Mouse (Mus musculus) heart, embryonic 10.5 days (tissue): ENCODE measurements around the gene Gli3. TPM values are rescaled to one million over a fixed set of nuclear protein-coding genes. Genes with fewer than 3 reads are reported as not detected.

Source experiments
- DNase-seq: peaks from one replicate; pipeline ENCODE4 v3.0.0-alpha.2; 2017; ENCODE audit warnings: low spot score
- H3K27ac ChIP-seq: fragments of 300-500 bp; sonication (generic); 2 replicates; pipeline ENCODE4 v1.5.1; 2016; ENCODE audit warnings: mild to moderate bottlenecking
- H3K27me3 ChIP-seq: fragments of 300-500 bp; sonication (generic); 2 replicates; pipeline ENCODE4 v1.6.1; 2016; ENCODE audit warnings: mild to moderate bottlenecking; ENCODE audit not compliant: poor library complexity, insufficient read depth, severe bottlenecking
- H3K36me3 ChIP-seq: fragments of 300-500 bp; sonication (generic); 2 replicates; pipeline ENCODE4 v1.6.1; 2016; ENCODE audit warnings: mild to moderate bottlenecking, moderate library complexity
- H3K4me1 ChIP-seq: fragments of 300-500 bp; sonication (generic); 2 replicates; pipeline ENCODE4 v1.6.1; 2016; ENCODE audit warnings: mild to moderate bottlenecking
- H3K4me3 ChIP-seq: fragments of 300-500 bp; sonication (generic); 2 replicates; pipeline ENCODE4 v1.5.1; 2016; ENCODE audit warnings: mild to moderate bottlenecking, moderate library complexity
- H3K9me3 ChIP-seq: fragments of 300-500 bp; sonication (generic); 2 replicates; pipeline ENCODE4 v1.6.1; 2016; ENCODE audit warnings: mild to moderate bottlenecking, moderate library complexity
- WGBS: fragments of 180-500 bp; shearing (Covaris S2); methylation state at CpG from one replicate; pipeline ENCODE4 v1.1.7; 2016; 5-methylcytosine and 5-hydroxymethylcytosine counted together
- polyA plus RNA-seq: library from polyadenylated mRNA; unstranded; fragments of >200 nt; fragmentation: Nextera tagmentation; extraction: Ambion mirVana; gene quantifications from 2 replicates; pipeline ENCODE4 v1.2.1, GENCODE M21; 2016

The Gli3 gene
- polyA plus RNA-seq = 8.0 and 16.7 TPM in 2 replicates

GRCm38 (mm10) chr13:15462830-15463491 lies at the start of gene Gli3:
Gene Gli3 (plus strand): TSS chr13:15463235.
- no peaks in the 10 kb centered on the region for H3K9me3 ChIP-seq
- 0 out of 2 replicates have a peak, but pooled peaks cover 6% of the 10 kb centered on the region for H3K27me3 ChIP-seq
- peaks cover 15% of the 10 kb centered on the region; the same call in 1 of the 2 replicates for H3K4me1 ChIP-seq
- H3K27ac ChIP-seq = peak within 1 kb of the TSS; percentile 94
- peak within 1 kb of the TSS; percentile 93 for H3K4me3 ChIP-seq
- H3K36me3 ChIP-seq = no peaks in the 10 kb centered on the region
- under 1% methylated on average over 67 of the region's 76 CpGs for WGBS
- DNase-seq = peak; percentile 91

- WGBS = 62% methylated on average over 10 of the region's 10 CpGs
- DNase-seq = no peak
- no peaks in the 10 kb centered on the region for H3K36me3 ChIP-seq
- H3K27me3 ChIP-seq = no peaks in the 10 kb centered on the region
- H3K4me3 ChIP-seq = no peak overlapping the region
- H3K9me3 ChIP-seq = no peaks in the 10 kb centered on the region
- no peak overlapping the region for H3K27ac ChIP-seq
- H3K4me1 ChIP-seq = no peaks in the 10 kb centered on the region
Observed at GRCm38 (mm10) chr13:15421182-15421750, 41.8 kb upstream of the Gli3 start.

- Histone ChIP-seq H3K4me1 (no peaks in the 10 kb centered on the region), H3K4me3 (no peak overlapping the region), H3K9me3 (no peaks in the 10 kb centered on the region), H3K27ac (no peak overlapping the region), H3K36me3 (no peaks in the 10 kb centered on the region), H3K27me3 (no peaks in the 10 kb centered on the region)
- 83% methylated on average over 4 of the region's 4 CpGs for WGBS
- DNase-seq = no peak
Observed at GRCm38 (mm10) chr13:15442002-15442401, 21.0 kb upstream of the Gli3 start.

- Histone ChIP-seq H3K4me1 (no peaks in the 10 kb centered on the region), H3K27me3 (no peaks in the 10 kb centered on the region), H3K27ac (no peak overlapping the region), H3K9me3 (no peaks in the 10 kb centered on the region), H3K36me3 (no peaks in the 10 kb centered on the region), H3K4me3 (no peak overlapping the region)
- DNase-seq = no peak
- WGBS = 74% methylated on average over 4 of the region's 4 CpGs
Observed at GRCm38 (mm10) chr13:15444312-15444711, 18.7 kb upstream of the Gli3 start.

GRCm38 (mm10) chr13:15445591-15445990 lies 17.4 kb upstream of the Gli3 start:
- no peaks in the 10 kb centered on the region for H3K4me1 ChIP-seq
- WGBS = 57% methylated on average over 2 of the region's 2 CpGs
- H3K27me3 ChIP-seq = no peaks in the 10 kb centered on the region
- DNase-seq = no peak
- H3K9me3 ChIP-seq = no peaks in the 10 kb centered on the region
- no peak overlapping the region for H3K4me3 ChIP-seq
- H3K27ac ChIP-seq = no peak overlapping the region
- no peaks in the 10 kb centered on the region for H3K36me3 ChIP-seq

GRCm38 (mm10) chr13:15446004-15446403 lies 17.0 kb upstream of the Gli3 start:
- H3K36me3 ChIP-seq = no peaks in the 10 kb centered on the region
- WGBS = 54% methylated on average over 8 of the region's 8 CpGs
- DNase-seq = no peak
- H3K27ac ChIP-seq = no peak overlapping the region
- H3K9me3 ChIP-seq = no peaks in the 10 kb centered on the region
- no peaks in the 10 kb centered on the region for H3K4me1 ChIP-seq
- no peaks in the 10 kb centered on the region for H3K27me3 ChIP-seq
- no peak overlapping the region for H3K4me3 ChIP-seq

GRCm38 (mm10) chr13:15446782-15447564 lies 16.1 kb upstream of the Gli3 start:
- no peak overlapping the region for H3K27ac ChIP-seq
- no peak overlapping the region for H3K4me3 ChIP-seq
- H3K9me3 ChIP-seq = no peaks in the 10 kb centered on the region
- H3K36me3 ChIP-seq = no peaks in the 10 kb centered on the region
- no peak for DNase-seq
- H3K4me1 ChIP-seq = no peaks in the 10 kb centered on the region
- H3K27me3 ChIP-seq = no peaks in the 10 kb centered on the region
- WGBS = 77% methylated on average over 7 of the region's 7 CpGs

GRCm38 (mm10) chr13:15450941-15451340 lies 12.1 kb upstream of the Gli3 start:
- no peaks in the 10 kb centered on the region for H3K36me3 ChIP-seq
- no peaks in the 10 kb centered on the region for H3K4me1 ChIP-seq
- no peak overlapping the region for H3K27ac ChIP-seq
- no peaks in the 10 kb centered on the region for H3K27me3 ChIP-seq
- no peak for DNase-seq
- no peak overlapping the region for H3K4me3 ChIP-seq
- WGBS = 51% methylated on average over 2 of the region's 2 CpGs
- no peaks in the 10 kb centered on the region for H3K9me3 ChIP-seq

- Histone ChIP-seq H3K4me1 (0 out of 2 replicates have a peak, but pooled peaks cover 4% of the 10 kb centered on the region), H3K27ac (no peak overlapping the region), H3K4me3 (no peak overlapping the region), H3K9me3 (no peaks in the 10 kb centered on the region), H3K27me3 (no peaks in the 10 kb centered on the region), H3K36me3 (no peaks in the 10 kb centered on the region)
- no peak for DNase-seq
- 67% methylated on average over 5 of the region's 5 CpGs for WGBS
Observed at GRCm38 (mm10) chr13:15457841-15458240, 5.2 kb upstream of the Gli3 start.

- no peak overlapping the region for H3K27ac ChIP-seq
- 0 out of 2 replicates have a peak, but pooled peaks cover 6% of the 10 kb centered on the region for H3K27me3 ChIP-seq
- 0 out of 2 replicates have a peak, but pooled peaks cover 11% of the 10 kb centered on the region for H3K4me1 ChIP-seq
- H3K4me3 ChIP-seq = peak overlapping the region; percentile 93
- H3K36me3 ChIP-seq = no peaks in the 10 kb centered on the region
- no peak for DNase-seq
- 23% methylated on average over 7 of the region's 7 CpGs for WGBS
- no peaks in the 10 kb centered on the region for H3K9me3 ChIP-seq
Observed at GRCm38 (mm10) chr13:15461926-15462325, 1.1 kb upstream of the Gli3 start.

GRCm38 (mm10) chr13:15463492-15464080 lies 551 bp downstream of the Gli3 start:
- Histone ChIP-seq H3K4me1 (peaks cover 15% of the 10 kb centered on the region; the same call in 1 of the 2 replicates), H3K9me3 (no peaks in the 10 kb centered on the region), H3K27ac (peak overlapping the region; percentile 94), H3K27me3 (0 out of 2 replicates have a peak, but pooled peaks cover 6% of the 10 kb centered on the region), H3K36me3 (no peaks in the 10 kb centered on the region), H3K4me3 (peak overlapping the region; percentile 93)
- under 1% methylated on average over 68 of the region's 70 CpGs for WGBS
- peak; percentile 80 for DNase-seq

- Histone ChIP-seq H3K36me3 (no peaks in the 10 kb centered on the region), H3K4me3 (peak overlapping the region; percentile 93), H3K9me3 (no peaks in the 10 kb centered on the region), H3K27ac (peak overlapping the region; percentile 94), H3K4me1 (peaks cover 15% of the 10 kb centered on the region; the same call in 1 of the 2 replicates), H3K27me3 (0 out of 2 replicates have a peak, but pooled peaks cover 6% of the 10 kb centered on the region)
- WGBS = 0% methylated on average over 51 of the region's 51 CpGs
- DNase-seq = no peak
Observed at GRCm38 (mm10) chr13:15464081-15464526, 1.1 kb downstream of the Gli3 start.
